Mouse (Mus musculus) ES-Bruce4 (cell line): Measurements from ENCODE around the gene Amot. TPM values are rescaled to one million over a fixed set of nuclear protein-coding genes. Genes with fewer than 3 reads are reported as not detected.

Experiments
- H3K27ac ChIP-seq: 2 replicates; pipeline ENCODE4 v1.5.1; 2012; ENCODE audit warnings: low read length, inconsistent platforms; ENCODE audit not compliant: insufficient read depth
- H3K27me3 ChIP-seq: 2 replicates; pipeline ENCODE4 v1.6.1; 2012; ENCODE audit warnings: mild to moderate bottlenecking, low read length, inconsistent platforms; ENCODE audit not compliant: control insufficient read depth, poor library complexity, insufficient read depth, severe bottlenecking
- H3K36me3 ChIP-seq: 2 replicates; pipeline ENCODE4 v1.6.1; 2012; ENCODE audit warnings: inconsistent platforms, mild to moderate bottlenecking, low read length, moderate library complexity; ENCODE audit not compliant: control insufficient read depth, poor library complexity, insufficient read depth, severe bottlenecking
- H3K4me1 ChIP-seq: one replicate; pipeline ENCODE4 v1.8.1; 2011; ENCODE audit warnings: low read length; ENCODE audit not compliant: control insufficient read depth, insufficient read depth
- H3K4me3 ChIP-seq: 2 replicates; pipeline ENCODE4 v1.5.1; 2011; ENCODE audit warnings: low read depth, mild to moderate bottlenecking, low read length
- H3K9ac ChIP-seq: 2 replicates; pipeline ENCODE4 v1.6.1; 2012; ENCODE audit warnings: low read depth, mild to moderate bottlenecking, inconsistent platforms; ENCODE audit not compliant: poor library complexity, severe bottlenecking
- H3K9me3 ChIP-seq: replicated peaks from 2 replicates; pipeline ENCODE4 v1.6.1; 2012; ENCODE audit warnings: mild to moderate bottlenecking, low read length, inconsistent platforms; ENCODE audit not compliant: control insufficient read depth, poor library complexity, insufficient read depth, severe bottlenecking
- CTCF ChIP-seq: IDR thresholded peaks from one replicate; pipeline ENCODE4 v1.8.1; 2011; ENCODE audit warnings: low read depth, low read length
- EP300 ChIP-seq: IDR thresholded peaks from 2 replicates; pipeline ENCODE4 v1.6.1; 2011; ENCODE audit warnings: low read depth, low read length; ENCODE audit not compliant: insufficient read depth
- POLR2A ChIP-seq: IDR thresholded peaks from one replicate; pipeline ENCODE4 v1.8.1; 2011; ENCODE audit warnings: low read length; ENCODE audit not compliant: insufficient read depth
- polyA plus RNA-seq: library from polyadenylated mRNA; stranded (reverse); fragments of >200 nt; gene quantifications from 2 replicates; pipeline ENCODE4 v1.2.4, GENCODE M21; 2011; ENCODE audit warnings: low read depth; ENCODE audit not compliant: missing spikeins, insufficient read depth, insufficient read length

Gene Amot
- polyA plus RNA-seq, 1 experiment, result 53.4 TPM

GRCm38 (mm10) chrX:145499101-145499500 lies 5.9 kb downstream of the Amot start:
- Histone ChIP-seq H3K4me3 (no peak overlapping the region), H3K27me3 (no peaks in the 10 kb centered on the region), H3K27ac (no peak overlapping the region), H3K4me1 (no peaks in the 10 kb centered on the region), H3K9ac (no peak overlapping the region), H3K9me3 (no peaks in the 10 kb centered on the region), H3K36me3 (no peaks in the 10 kb centered on the region)
- TF ChIP-seq POLR2A (no peak), CTCF (no peak), EP300 (no peak)

GRCm38 (mm10) chrX:145498691-145499090 lies 6.3 kb downstream of the Amot start:
- H3K27ac ChIP-seq, result no peak overlapping the region
- no peaks in the 10 kb centered on the region for H3K27me3 ChIP-seq
- no peaks in the 10 kb centered on the region for H3K36me3 ChIP-seq
- no peak overlapping the region for H3K9ac ChIP-seq
- no peaks in the 10 kb centered on the region for H3K4me1 ChIP-seq
- TF ChIP-seq POLR2A (no peak), EP300 (no peak)
- no peak overlapping the region for H3K4me3 ChIP-seq
- no peaks in the 10 kb centered on the region for H3K9me3 ChIP-seq

GRCm38 (mm10) chrX:145497486-145497885 lies 7.5 kb downstream of the Amot start:
- Histone ChIP-seq H3K27ac (no peak overlapping the region), H3K4me3 (no peak overlapping the region), H3K27me3 (no peaks in the 10 kb centered on the region)

GRCm38 (mm10) chrX:145495381-145495780 lies 9.6 kb downstream of the Amot start:
- Histone ChIP-seq H3K27ac (no peak overlapping the region), H3K4me1 (no peaks in the 10 kb centered on the region), H3K9ac (no peak overlapping the region), H3K36me3 (no peaks in the 10 kb centered on the region), H3K9me3 (no peaks in the 10 kb centered on the region), H3K4me3 (no peak overlapping the region), H3K27me3 (no peaks in the 10 kb centered on the region)
- TF ChIP-seq EP300, result no peak
- no peak for TF ChIP-seq CTCF
- no peak for TF ChIP-seq POLR2A

More at GRCm38 (mm10) chrX:145497486-145497885, 7.5 kb downstream of the Amot start:
- TF ChIP-seq EP300 (no peak), POLR2A (no peak), CTCF (no peak)
- Histone ChIP-seq H3K4me1 (no peaks in the 10 kb centered on the region), H3K9ac (no peak overlapping the region), H3K9me3 (no peaks in the 10 kb centered on the region), H3K36me3 (no peaks in the 10 kb centered on the region)

DNA sequence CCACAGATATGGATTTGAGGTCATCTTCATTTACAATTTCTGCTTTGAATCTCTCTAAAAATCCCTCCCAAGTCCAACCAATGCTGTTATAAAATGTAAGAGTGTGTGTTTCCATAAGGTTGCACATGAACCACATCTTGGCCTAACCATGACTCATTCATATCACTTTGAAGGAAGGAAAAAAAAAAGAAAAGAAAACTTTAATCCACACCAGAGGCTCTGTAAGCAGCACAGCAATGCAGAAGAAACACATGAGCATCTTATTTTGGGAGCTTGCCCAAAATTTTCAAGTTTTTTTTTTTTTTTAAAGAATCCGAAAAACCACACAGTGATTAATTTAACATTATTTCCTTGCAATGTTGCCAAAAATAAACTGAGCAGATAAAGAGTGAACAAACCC lies 14.2 kb downstream of the Amot start:
- Histone ChIP-seq H3K4me3 (no peak overlapping the region), H3K4me1 (no peaks in the 10 kb centered on the region), H3K27me3 (no peaks in the 10 kb centered on the region), H3K36me3 (no peaks in the 10 kb centered on the region), H3K9me3 (no peaks in the 10 kb centered on the region), H3K27ac (no peak overlapping the region), H3K9ac (no peak overlapping the region)
- TF ChIP-seq EP300 (no peak), POLR2A (no peak)

DNA sequence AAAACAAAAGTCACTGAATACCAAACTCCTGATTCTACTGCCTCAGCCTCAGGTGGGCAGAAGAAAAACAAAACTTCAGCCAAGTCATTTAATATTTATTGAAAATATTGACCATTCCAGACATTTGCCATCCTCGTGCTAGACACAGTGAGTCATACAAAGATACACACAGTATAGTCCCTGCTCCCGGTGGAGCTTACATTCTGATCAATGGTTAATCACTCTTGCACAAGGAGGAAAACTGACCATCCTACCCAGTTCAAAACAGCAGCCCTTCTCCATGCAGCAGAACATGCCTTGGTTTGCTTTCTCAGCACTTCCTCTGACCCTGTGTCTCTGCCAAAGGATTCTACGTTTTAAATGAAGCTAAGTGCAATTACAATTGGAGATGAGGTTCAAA lies 14.6 kb downstream of the Amot start:
- Histone ChIP-seq H3K9ac (no peak overlapping the region), H3K9me3 (no peaks in the 10 kb centered on the region), H3K4me3 (no peak overlapping the region), H3K4me1 (peaks cover 2% of the 10 kb centered on the region), H3K27me3 (no peaks in the 10 kb centered on the region), H3K27ac (no peak overlapping the region), H3K36me3 (no peaks in the 10 kb centered on the region)
- TF ChIP-seq POLR2A, result no peak

DNA sequence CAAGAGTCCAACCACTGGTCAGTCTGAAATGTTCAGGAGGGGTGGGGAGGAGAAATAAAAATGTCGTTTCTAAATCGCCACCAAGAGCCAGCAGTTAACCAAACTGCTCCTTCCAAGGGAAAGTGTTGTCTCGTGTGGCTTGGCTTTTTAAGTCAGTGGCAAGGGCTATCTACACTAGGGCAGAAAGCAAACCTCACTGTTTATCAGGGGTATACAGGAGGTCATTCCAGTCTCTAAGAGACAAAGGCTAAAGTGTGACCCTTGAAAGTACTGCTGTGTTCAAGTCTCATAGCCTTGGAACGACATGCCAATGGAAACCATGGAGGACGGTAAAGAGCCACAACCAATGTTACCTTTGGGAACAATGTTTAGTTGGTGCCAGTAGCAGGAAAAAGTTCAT lies 15.0 kb downstream of the Amot start:
- H3K4me1 ChIP-seq, result peaks cover 2% of the 10 kb centered on the region
- TF ChIP-seq CTCF (no peak), EP300 (no peak), POLR2A (no peak)
- H3K27me3 ChIP-seq, result no peaks in the 10 kb centered on the region
- no peak overlapping the region for H3K9ac ChIP-seq
- no peaks in the 10 kb centered on the region for H3K36me3 ChIP-seq
- no peaks in the 10 kb centered on the region for H3K9me3 ChIP-seq
- no peak overlapping the region for H3K27ac ChIP-seq
- no peak overlapping the region for H3K4me3 ChIP-seq
